Mouse (Mus musculus) retina, postnatal 1 day (tissue): ENCODE measurements around the gene Fgfr2.

Source experiments
- DNase-seq: peaks from one replicate; pipeline ENCODE4 v3.0.0-alpha.2; 2012

The Fgfr2 gene

DNA sequence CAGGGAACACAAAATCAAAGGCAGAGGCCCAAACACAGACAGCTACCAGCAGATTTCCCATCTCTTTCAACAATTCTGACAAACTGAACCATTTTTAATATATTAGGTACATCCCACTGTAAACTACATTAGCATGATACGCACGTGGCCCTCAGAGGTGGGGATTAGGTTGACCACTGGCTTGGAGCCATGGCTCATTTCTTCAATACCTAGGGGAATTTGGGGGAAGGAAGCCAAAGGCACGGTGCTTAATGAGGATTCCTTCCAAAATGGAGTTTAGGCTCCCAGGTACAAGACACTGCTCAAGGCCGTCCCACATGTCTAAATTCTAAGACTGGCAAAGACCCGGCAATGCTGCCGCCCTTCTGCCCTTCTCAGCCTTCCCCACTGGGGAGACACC is 120.9 kb downstream of the Fgfr2 start:
- DNase-seq: no peak

DNA sequence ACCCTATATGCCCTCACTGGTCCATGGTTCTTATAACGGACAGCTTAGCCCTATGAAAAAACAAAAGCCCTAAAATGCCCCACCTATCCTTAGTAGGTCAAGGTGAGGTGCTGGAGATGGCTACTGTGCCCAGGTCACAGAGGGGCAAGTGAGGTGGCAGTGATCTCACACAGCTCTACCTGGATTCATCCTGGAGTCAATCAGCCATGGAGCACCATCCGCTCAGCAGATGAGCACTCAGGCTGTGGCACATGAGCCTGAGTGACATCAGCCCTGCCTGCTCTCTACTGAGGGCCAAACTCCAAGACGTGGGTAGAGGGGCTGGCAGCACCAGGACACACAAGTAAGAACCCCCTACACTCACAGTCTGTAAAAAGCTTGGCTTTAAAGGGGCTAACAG is 121.8 kb downstream of the Fgfr2 start:
- no peak for DNase-seq

DNA sequence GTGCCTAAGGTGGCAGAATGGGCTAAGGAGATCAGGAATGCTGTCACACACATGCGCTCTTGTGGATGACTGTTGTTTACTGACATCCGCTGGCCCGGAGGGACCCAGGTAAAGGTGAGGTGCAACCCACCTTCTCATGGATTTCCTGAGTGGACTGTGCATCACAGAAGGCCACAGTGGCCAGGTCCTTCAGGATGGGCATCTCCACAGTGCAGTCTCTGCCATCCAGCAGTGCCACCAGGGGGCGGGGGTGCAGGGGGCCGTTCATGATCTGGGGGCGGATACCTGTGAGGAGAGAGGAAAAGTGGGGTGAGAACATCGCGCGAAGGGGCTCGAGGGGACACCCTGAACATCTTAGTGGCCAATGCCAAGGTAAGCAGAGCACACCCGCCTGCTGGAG is 124.1 kb downstream of the Fgfr2 start:
- no peak for DNase-seq

DNA sequence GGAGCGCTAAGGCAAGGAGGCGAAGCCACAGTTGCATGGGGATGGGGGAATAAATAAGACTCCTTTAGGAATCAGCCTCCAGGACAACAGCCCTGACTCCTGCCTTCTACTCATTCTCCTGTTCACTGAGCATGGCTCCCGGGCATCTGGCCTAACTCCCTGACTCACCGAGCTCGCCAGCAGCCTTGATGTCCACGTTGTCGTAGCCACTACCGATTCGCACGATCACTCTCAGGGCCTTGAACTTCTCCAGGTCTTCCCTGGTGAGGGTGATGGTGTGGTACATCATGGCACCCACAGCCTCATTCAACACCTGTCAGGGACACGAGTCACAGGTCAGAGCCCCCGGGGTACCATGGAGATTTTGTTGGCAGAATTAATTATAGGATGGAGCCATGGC is 124.5 kb downstream of the Fgfr2 start:
- no peak for DNase-seq

DNA sequence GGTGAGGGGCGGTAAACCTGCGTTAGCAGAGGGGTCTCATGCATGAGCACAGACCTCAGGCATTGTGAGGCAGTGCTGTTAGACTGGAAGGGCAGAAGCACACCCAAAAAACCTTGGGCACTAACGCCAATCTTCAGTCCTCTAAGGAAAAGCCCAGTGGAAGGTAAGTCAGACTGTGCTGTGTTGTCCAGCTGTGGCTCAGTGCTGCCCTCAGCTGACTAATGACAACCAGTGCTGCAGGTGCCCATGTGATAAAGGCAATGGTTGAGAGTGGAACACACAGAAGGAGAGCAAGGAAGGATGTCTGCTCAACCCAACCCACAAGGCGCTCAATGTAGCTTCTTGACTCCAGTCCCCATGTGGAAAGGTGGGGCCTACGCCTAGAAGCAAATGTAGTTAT is 126.8 kb downstream of the Fgfr2 start:
- DNase-seq: peak; percentile 50

DNA sequence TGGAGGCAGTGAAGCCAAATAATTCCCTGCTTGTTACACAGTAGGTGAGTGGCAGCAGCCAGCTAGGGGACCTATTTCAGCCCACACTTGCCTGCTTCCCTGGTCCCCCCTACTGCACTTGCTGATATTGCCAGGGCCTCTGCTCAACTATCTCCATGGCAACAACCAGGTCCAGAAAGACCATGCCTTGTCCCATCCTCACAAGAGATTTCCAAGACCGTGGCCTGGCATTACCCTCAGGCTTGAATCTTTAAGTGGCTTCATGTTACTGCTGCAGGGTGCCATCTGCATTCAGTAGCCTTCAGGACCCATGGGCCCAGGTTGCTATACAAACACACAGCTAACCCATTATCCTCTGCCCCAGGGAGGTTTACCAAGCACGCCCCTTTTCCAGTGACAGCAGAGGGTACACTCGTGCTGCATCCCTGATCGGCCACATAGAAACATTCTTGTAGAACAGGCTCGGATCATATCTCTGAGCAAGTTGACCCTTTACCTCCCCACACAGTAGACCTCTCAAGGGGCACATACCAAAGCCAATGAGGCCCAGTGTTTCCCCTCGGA is 128.4 kb downstream of the Fgfr2 start:
- peak; percentile 33 for DNase-seq

DNA sequence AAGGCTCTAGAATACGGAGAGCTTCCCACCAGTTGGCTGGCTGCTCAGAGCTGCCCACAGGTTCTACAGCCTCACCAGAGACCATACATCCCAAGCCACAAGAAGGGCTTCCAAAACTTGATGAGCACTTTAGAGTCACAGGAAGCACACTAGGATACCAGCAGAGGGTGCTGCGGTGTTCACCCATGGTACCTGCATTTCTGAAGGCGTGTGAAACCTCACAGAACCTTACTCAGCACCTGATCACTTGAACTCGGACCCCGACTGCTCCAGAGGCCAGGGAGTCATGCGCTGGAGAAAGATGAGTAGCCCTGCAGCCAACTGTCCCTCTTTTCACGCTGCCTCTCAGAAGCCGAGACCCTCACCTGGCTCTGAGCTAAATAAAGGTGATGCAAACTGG is 129.0 kb downstream of the Fgfr2 start:
- DNase-seq: no peak

DNA sequence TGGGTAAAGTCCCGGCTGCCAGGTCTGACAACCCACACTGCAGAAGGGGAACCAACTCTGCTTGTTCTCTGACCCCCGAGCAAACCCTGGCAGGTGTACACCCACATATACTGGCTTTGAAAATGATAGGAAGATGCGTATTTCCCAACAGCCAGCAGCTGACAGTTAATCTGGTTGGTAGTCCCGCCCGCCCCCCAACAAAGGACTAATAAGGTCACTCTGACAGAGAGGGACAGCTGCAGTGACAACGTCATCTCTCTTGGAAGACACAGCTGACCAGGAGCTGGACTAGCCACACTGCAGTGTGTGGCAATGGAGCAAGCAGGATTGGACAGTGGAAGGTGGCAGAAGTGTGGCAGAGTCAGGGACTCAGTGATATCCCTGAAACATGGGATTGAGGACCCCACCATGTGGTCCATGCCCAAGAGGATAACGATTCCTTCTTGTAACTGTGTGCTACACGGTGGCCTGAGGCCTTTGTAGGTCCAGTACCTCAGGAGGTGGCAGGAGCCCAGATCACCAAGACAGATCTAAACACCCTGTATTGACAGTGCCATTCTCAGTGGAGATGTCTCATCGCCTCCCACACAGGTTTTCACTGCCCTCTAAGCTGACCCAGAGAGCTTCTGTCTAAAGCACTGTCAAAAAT is 130.1 kb downstream of the Fgfr2 start:
- DNase-seq: peak; percentile 66

DNA sequence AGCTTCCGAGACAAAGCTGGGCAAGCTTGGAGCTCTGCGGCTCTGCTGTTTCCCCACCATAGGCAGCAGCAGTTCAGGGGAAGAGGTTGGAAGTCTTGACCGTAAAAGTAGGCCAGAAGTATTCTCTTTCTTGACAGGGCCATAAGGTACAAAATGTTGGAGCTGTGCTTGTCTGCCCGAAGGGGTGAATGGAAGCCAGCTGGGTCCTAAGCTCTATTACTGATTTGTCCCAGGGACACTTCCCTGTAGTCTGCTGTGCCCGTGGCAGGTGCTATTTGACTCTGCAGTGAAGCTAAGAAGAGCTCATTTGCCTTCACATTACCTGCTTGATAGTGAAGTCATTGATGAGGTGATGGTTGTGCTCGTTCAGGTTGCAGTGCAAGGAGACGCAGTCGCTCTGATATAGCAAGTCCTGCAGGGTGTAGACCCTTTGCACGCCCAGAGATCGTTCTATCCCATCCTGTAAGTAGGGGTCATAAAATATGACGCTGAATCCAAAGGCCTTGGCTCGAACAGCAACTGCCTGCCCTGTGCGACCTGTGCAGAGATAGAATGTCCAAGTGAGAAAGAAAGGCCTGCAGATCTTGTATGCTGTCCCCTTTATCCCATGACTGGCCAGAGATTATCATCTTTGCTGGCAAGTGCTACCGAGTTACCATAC is 131.8 kb downstream of the Fgfr2 start:
- DNase-seq: no peak

DNA sequence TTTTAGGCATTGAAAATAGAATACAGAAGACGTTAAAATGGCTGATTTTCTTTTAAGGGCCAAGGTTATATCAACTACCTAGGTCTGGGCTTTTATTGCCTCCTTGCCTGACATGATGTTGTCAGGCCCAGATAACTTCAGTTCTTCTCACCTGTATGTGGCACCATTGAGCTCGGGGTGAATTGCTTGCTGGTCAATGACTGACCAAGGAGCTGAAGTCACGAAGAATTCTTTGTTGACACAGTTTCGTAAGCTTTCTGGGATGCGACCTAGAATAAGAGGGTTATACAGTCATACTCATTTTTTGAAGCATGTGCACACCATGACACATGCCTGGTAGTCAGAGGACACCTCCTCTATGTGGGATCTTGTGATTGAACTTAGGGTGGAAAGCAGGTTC is 133.3 kb downstream of the Fgfr2 start:
- DNase-seq: no peak

DNA sequence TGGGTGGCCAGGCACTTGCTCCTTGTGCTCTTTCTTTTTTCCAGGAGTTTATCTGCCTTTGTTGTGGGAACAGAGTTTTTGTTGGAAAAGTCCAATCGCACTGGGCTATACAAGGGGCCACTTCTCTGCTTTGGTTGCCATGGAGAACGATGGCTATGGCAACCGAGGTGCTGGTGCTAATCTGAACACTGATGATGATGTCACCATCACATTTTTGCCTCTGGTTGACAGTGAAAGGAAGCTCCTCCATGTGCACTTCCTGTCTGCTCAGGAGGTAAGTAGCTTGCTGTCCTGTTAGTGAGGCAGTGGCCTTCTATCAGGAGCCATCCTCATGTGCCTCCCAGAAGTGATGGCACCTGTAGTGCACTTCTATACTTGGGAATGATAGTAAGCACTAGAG is 140.5 kb downstream of the Fgfr2 start:
- DNase-seq: no peak

DNA sequence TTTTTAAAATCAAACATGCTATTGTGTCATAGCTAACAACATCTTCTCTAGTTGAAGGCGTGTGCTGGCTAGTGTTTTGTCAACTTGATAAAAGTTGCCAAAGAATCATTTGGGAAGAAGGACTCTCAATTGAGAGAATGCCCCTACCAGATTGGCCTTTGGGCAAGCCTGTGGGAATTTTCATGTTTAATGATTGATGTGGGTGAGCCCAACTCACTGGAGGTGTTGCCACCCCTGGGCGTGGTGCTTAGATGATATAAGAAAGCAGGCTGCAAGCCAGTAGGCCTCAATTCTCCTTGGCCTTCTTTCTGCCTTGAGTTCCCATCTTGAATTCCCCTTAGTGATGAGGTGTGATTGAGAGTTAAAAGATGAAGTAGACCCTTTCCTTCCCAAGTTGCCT is 145.2 kb downstream of the Fgfr2 start:
- DNase-seq: no peak

DNA sequence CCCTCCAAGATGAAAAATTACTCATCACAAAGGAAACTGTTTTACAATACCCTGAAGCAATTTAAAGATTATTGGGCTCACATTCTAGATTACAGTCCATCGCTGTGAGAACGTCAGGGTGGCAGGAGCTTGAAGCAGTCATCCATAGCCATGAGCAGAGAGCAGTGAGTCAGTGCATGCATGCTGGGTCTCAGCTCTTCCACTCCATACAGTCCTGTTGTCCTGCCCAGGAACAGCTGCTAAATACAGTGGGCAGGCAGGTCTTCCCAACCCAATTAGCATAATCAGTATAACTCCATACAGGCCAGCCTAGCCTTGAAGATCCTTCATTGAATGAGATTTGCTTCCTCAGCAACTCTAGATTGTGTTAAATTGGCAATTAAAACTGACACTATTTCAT is 147.1 kb downstream of the Fgfr2 start:
- peak; percentile 41 for DNase-seq

DNA sequence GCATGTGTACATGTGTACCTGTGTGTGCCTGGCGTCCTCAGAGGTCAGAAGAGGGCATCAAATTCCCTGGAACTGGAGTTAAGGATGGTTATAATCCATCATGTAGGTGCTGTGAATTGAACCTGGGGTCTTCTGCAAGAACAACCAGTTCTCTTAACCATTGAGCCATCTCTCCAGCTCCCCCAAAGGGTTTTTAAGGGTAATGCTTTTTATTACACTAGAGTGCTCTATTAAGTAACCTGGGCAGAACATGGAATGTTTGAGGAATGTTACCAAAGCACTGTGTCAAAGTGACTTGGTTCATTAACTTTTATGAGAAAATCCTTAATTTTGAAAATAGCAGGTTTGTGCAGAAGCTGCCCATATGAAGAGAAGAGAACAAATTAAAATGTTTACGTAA is 151.1 kb downstream of the Fgfr2 start:
- DNase-seq: no peak

DNA sequence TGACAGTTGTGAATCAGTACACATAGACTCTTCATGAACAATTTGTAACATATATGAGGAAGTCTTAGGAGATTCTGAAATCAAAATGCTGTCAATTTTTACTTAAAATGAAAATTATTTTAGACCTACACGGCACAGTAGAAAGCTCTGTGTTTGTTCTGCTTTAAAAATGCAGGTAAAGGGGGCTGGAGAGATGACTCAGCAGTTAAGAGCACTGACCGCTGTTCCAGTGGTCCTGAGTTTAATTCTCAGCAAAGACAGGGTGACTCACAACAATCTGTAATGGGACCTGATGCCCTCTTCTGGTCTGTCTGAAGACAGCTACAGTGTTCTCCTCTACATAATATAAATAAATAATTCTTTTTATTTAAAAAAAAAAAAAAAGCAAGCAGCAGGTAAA is 157.4 kb downstream of the Fgfr2 start:
- no peak for DNase-seq

DNA sequence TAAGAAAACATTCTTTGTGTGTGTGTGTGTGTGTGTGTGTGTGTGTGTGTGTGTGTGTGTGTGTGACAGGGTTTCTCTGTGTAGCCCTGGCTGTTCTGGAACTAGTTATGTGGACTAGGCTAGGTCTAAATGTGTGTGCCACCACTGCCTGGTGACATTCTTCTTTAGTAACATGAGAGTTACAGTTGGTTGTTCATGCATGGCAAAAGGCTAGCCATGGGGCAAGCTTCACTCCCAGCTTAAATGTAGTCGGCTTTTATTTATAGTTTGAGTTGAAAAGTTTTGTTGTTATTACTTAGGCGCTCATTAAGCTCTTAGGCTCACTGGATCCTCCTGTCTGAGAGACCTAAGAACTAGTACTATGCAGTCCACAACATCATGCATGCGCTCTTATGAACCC is 158.8 kb downstream of the Fgfr2 start:
- DNase-seq: no peak

DNA sequence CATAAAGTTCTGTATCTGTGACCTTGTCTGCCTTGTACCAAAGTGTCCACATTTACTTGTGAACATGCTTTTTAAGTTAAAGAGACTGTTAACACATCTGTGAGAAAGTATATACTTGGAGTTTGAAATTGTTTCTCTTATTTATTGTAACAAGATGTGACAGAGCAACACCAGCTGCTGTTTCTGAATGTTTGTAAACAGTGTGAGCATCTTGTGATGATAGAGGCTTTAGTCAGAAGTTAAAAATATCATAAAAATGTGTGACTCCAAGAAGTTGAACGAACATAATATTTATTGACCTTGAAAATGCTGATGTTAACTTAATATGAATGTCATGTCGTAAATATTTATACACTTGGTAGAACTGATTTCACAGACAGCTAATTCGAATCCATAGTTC is 172.5 kb downstream of the Fgfr2 start:
- DNase-seq: no peak

DNA sequence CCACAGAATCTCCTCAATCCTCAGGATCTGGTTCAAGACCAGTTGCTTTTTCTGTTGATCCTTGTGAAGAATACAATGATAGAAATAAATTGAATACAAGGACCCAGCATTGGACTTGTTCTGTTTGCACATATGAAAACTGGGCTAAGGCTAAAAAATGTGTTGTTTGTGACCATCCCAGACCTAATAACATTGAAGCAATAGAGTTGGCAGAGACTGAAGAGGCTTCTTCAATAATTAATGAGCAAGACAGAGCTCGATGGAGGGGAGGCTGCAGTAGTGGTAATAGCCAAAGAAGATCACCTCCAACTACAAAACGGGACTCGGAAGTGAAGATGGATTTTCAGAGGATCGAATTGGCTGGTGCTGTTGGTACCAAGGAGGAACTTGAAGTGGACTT is 173.2 kb downstream of the Fgfr2 start:
- no peak for DNase-seq

DNA sequence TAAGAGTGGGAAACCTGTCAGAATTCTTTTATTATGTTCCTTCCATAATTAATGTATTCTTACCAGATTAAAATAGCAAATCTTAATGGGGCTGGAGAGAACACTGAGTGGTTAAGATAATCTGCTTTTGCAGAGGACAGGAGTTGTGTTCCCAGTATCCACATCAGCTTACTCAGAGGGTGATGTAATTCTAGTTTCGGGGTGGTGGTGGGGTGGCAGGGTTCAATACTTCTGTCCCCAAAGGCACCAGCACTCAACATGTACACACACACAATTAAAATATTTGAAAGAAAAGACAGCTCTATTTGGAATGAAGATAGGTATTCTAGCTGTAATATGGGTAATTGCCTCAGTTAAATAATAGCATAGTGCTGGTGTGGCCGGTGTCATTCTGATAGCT is 182.6 kb downstream of the Fgfr2 start:
- DNase-seq: no peak

DNA sequence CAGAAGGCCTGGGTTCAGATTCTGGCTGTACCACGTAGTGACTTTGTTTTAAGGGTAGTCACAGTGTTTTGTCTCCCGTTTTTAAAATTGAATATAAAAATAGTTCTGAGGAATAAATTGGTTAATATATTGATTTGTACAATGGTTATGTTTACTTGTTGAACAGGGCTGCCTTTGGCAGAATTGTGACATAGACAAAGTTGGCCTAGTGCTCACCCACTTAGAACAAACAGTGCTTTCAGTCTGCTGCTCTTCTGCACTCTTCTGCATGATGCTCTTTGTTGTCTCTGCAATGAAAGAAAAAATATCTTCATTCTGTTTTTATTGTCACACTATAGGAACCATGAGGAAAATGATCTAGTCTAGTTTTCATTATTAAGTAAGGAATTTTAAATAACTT is 184.0 kb downstream of the Fgfr2 start:
- DNase-seq: no peak

DNA sequence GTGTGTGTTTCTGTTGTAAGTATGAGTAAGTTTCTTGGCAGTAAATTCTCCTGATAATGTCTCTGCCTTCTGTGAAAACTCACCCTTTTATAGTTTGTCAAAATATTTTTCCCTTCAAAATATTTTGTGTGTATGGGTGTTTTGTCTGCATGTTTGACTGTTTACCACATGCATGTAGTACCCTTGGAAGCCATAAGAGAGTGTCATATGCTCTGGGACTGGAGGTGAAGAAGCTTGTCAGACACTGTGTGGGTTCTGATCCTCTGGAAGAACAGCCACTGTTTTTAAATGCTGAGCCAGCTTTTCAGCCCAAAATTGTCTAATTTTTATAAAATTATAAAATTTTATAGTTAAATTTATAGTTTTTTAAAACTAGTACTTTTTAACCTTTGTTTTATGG is 188.4 kb downstream of the Fgfr2 start:
- peak; percentile 17 for DNase-seq

DNA sequence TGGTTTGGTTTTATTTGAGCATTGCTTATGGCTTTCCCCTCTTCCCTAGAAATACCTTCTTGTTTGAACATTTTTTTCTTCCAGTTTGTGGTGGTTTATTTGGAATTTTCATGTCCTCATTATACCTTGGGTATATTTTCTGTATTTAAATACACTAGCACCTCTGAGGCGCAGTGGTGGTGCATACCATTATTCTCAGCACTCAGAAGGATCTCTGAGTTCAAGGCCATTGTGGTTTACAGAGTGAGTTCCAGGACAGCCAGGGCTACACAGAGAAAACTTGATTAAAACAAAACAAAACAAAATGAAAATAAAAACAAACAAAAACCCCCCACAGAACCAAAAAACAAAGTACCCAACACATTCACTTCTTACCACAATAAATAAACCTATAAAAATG is 189.8 kb downstream of the Fgfr2 start:
- DNase-seq: no peak

DNA sequence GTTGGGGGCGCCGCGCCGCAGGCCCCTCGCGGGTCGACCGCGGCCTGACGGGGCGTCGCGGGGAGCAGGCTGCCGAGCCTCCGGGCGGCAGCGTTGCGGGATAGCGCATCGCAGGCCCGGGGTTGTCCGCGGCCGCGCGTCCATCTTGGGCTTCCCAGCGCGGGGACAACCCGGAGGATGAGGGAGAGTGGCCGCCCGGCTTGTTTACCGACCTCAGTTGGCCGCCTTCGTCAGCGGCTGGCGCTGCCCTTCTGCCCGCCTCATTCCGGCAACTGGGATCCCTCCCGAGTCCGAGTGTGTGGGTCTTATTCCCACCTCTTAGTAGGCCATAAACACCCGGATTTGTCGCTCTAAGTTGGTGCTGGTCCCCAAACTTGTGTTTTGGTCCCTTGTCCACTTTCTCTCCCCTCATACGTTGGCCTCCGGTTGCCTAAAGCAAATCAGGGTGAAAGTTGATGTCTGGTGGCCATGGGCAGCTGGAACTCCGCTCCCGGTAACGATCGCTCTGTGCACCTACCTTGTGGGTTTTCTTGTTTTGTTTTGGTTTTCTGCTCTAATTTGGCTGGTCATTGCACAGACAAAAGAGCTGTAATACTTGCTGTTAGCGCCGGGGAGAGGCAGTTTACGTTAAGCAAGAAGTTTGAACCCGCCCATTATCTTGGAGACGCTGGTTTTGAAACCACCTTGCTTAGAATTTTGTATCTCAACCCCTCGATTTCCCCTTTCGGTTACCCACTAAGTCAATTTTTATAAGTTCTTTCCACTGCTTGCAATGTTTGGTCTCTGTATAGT is 191.4 kb downstream of the Fgfr2 start:
- peak; percentile 50 for DNase-seq
